Mouse (Mus musculus) layer of hippocampus, postnatal 25 days (tissue): ENCODE measurements around the gene Notch2. TPM values are rescaled to one million over a fixed set of nuclear protein-coding genes. Genes with fewer than 3 reads are reported as not detected.

Experiments
- DNase-seq, 2 experiments: peaks; one replicate each; pipeline ENCODE4 v3.0.0; 2022; ENCODE audit warnings: mixed read lengths in 2 of 2, low spot score in 1 of 2; ENCODE audit errors: extremely low spot score in 1 of 2
- total RNA-seq, 2 experiments: library from RNA; stranded (reverse); gene quantifications; 2 replicates each; pipeline ENCODE4 v1.2.3; 2021

Notch2 gene
- total RNA-seq, 2 experiments from 2014 or later: 20.2 to 24.7 TPM

DNA sequence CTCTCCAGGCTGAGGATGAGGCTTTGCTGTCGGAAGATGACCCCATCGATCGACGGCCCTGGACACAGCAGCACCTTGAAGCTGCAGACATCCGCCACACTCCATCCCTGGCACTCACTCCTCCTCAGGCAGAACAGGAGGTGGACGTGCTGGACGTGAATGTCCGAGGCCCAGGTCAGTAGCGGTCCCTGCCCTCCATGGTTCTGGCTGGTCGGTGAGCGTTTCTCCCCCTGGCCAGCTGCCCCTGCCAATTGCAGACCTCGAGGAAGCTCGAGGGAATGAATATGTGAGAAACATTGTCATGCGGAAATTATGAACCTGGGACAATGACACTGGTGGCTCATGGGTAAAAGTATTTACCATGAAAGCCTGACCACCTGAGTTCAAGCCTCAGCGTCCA lies 128.1 kb downstream of the Notch2 start:
- DNase-seq: no peak

DNA sequence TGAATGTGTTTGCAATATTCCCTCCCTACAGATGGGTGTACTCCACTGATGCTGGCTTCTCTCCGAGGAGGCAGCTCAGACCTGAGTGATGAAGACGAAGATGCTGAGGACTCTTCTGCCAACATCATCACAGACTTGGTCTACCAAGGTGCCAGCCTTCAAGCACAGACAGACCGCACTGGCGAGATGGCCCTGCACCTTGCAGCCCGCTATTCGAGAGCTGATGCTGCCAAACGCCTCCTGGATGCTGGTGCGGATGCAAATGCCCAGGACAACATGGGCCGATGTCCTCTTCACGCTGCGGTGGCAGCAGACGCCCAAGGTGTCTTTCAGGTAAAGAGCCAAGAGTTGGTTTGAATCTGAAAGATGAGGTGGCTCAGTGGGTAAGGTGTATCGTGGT lies 129.5 kb downstream of the Notch2 start:
- DNase-seq: no peak

DNA sequence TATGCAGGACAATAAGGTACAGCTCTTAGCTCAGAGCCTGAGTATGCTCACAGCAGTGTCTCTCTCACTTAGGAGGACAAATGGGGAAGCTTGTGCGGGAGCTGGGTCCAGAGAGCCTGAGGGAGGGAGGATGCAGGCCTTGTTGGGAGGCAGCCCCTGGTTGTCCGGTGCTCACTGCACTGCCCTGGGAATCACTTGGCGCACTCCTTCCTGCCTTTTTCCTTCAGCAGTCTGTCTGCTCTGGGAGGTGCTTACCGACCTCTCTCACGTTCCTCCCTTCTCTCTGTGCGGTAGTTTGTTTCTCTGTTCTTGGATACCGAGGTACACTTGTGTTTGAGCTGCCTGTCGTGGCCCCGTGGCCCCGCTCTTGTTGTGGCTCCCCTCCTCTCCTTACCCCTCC lies 131.9 kb downstream of the Notch2 start:
- no peak for DNase-seq

DNA sequence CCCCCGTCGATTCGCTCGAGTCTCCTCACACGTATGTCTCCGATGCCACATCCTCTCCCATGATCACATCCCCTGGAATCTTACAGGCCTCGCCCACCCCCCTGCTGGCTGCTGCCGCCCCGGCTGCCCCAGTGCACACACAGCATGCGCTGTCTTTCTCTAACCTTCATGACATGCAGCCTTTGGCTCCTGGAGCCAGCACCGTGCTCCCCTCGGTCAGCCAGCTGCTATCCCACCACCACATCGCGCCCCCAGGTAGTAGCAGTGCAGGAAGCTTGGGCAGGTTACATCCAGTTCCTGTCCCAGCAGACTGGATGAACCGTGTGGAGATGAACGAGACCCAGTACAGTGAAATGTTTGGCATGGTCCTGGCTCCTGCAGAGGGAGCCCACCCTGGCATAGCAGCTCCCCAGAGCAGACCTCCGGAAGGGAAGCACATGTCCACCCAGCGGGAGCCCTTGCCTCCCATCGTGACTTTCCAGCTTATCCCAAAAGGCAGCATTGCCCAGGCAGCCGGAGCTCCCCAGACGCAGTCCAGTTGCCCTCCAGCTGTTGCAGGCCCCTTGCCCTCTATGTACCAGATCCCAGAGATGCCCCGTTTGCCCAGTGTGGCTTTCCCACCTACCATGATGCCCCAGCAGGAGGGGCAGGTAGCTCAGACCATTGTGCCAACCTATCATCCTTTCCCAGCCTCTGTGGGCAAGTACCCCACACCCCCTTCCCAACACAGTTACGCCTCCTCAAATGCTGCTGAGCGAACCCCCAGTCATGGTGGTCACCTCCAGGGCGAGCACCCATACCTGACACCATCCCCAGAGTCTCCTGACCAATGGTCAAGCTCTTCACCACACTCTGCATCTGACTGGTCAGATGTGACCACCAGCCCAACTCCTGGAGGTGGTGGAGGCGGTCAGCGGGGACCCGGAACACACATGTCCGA lies 133.4 kb downstream of the Notch2 start:
- no peak for DNase-seq

DNA sequence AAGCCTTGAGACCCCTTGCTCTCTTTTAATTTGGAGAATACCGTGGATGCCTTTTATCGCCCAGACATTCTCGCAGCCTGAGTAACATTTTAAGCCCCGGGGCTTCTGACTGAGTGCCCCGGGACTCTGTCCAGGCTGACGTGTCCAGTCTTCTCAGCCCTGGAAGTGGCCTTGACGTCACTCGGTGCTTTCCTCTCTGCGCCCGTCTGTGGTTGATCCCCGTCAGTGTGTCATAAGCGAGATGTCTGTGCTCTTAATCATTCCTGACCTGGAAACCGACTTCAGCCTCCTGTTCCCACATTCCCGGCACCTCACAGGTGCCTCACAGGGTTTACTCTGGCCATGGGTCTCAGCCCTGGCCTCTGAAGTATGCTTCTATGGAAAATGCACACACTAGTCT lies 134.4 kb downstream of the Notch2 start:
- DNase-seq: no peak

DNA sequence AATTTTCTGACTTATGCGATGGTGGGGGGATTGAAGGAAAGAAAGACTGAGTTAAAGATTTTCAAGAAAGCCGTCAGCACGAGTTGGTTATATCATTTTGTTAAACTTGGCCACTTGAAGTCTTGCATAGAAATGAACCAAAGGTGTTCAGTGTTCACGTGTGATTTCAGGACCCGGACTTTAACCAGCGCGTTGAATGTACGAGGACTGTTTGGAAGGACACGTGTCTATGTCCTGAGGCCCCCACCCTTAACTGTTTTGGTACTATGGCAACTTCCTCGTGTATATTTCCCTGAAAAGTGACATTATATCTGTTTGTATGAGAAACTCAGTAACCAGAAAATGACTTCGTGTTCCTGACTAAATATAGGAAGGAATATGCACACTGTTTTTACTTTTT lies 136.6 kb downstream of the Notch2 start:
- no peak for DNase-seq

DNA sequence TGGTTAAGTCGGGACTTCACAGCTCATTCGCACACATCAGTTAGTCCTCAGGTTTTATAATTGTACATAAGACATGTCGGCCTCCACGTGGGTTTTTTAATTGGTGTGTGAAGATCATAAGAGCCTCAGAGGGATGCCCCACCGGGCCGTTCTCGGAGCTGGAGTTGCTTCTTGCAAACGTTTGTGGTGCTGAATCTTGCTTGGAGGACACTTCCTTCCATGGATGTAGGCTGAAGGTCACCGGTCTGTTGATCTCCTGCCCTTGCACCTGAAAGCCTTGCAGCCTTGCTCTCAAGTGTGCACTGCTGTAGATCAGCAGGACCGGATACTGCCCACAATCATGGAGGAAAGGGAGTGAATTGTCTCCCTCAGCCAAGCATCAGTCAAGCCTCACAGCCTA lies 137.7 kb downstream of the Notch2 start:
- no peak for DNase-seq

DNA sequence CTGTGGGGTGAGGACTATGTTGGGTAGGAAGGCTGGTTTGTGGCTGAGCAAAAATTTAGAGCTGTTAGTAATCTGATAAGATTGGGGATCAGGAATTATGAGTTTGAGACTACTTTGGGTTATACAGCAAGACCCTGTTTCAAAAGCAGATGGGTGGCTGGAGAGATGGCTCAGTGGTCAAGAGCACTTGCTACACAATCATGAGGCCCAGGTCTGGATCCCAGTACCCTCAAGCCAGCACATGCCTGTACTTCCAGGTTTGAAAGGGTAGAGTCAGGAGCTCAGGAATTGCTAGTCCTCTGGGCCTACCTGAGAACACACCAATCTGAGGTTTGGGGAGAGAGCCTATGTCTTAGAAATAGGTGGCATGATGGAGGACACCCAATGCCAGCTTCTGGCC lies 140.1 kb downstream of the Notch2 start:
- no peak for DNase-seq

DNA sequence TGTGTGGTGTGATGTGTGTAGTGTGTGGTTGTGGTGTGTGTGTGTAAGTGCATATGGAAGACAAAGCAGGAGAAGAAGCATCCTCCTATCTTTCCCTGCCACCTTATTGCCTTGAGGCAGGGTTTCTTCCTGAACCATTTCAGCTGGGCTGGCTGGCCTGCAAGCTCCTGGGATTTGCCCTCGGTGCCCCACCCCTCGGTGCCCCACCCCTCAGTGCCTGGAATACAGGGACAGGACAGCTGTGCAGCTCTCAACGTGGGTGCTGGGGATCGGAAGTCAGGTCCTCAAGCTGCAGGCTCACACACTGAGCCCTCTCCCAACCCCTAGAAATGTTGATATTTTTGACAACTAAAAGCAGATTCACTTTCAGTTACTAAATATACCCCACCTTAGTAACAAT lies 142.8 kb downstream of the Notch2 start:
- DNase-seq: no peak

DNA sequence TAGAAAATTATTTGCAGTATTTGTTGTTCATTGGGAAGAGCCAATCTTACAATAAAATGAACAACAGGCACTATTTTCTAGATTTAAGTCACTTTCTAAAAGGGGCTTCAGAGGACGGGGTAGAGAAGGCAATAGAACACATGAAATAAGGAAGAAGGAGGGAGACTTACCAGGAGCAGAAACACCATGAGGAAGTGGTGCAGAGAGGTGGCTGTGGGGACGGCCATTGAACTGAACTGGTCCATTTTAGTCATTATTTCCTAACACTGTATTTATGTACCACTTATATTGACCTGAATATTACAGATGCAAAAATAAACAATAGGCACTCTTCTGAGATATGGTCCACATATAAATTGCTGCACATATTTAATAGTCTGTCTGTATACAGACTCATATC lies 143.7 kb downstream of the Notch2 start:
- no peak for DNase-seq

DNA sequence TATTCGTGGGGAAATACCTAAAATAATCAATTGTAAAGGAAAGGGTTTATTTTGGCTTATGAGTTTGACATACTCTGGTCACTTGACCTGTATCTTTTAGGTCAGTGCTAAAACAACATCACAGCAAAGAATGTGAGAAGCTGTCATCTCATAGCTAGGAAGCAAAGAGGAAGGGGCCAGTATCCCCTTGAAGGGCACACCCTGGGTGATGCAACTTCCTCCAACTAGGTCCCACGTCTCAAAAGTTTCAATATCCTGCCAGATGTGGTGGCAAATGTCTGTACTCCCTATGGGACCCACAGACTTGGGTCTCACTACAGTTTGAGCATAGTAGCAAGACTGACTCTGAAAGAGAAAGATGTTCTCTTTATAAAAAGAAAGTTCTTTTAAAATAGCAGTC lies 144.3 kb downstream of the Notch2 start:
- DNase-seq: no peak

DNA sequence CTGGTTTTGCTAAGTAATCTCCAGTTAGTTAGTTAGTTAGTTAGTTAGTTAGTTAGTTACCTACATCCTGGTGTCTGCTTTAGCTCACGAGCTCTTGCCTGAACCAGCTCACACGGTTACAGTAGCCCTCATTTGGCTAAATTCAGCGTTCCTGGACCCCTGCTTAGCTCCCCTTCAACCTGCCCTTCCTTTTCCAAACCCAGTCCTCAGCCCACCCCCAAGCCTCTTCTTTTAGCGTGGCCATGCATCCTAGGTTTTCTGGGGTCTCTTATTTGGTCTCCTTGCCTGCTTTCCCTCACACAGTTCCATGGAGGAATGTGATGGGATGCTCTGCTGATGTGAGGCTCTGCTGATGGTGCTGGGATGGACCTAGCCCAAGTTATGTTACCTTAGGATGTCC lies 145.3 kb downstream of the Notch2 start:
- DNase-seq: no peak

DNA sequence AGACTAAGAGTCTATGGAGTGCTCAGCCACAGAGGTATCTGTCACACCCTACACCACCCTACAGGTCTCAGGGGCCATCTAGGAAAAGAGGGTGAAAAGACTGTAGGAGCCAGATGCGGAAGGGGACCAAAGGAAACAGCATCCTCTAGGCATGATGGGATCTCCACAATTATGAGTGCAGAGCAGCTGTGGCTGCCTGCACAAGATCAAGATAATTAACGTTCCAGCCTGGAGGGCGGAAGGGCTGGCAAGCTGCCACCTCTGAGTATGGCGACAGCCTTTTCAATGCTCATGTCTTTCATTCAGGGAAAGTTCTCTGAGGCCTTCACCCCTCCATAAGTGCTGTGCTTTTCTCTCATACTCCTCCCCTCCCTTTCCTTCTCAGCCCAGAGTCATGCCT lies 146.0 kb downstream of the Notch2 start:
- no peak for DNase-seq

DNA sequence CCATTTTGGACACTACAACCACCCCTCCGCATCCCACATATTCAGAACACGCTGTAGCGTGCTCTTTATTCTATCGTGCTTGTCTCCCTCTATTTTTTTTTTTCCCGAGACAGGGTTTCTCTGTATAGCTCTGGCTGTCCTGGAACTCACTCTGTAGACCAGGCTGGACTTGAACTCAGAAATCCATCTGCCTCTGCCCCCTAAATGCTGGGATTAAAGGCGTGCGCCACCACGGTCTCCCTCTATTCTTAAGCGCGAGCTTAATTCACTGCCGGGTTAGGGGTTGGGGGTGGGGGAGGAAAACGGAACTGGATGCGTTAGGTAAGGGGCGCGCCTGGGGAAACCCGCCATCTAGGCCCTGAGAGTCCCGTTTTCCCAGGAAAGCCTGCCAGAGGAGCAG lies 147.0 kb downstream of the Notch2 start, which contains the start of gene Adam30:
Gene Adam30 (plus strand): TSS at position 301 of the 400 bp plus-strand sequence.
- DNase-seq: no peak

DNA sequence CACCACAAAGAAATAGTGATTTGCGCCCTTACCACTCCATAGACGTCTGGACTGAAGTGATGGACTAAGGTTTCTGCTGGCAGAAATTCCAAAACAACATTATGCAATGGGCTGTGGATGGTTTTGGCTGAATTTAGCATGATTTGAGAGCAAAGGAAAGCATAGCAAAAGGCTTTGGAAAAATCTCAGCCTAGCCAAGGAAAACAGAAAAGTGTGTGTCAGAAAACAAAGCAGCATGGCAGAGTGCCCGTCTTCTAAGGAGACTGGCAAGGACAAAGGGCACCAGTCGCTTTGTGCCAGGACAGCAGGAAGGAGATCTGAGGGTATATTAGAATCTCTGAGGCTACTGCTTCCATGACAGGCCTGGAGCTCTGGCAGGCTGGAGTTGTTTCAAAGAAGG lies 165.0 kb downstream of the Notch2 start:
- peak in 1 of 2 experiments; percentile 21 for DNase-seq

DNA sequence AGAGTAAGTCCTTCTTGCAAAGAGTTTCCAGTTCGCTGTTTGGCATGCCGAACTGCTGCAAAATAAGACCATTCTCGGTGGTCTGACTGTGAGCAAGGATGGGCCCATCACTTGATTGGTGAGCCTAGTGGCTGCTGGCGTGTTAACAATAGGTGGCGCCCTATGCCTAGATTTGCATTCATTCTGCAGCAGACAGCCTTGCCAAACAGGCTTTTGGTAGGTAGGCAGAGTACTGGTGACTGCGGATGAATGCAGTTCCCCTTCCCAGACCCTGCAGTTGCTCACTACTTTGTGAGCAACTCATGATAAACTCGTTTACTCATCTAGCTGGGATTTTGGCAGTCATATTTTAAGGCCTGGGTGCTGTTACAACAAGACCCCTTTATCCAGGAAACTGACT lies 167.5 kb downstream of the Notch2 start:
- DNase-seq: peak; percentile 21 to 66

DNA sequence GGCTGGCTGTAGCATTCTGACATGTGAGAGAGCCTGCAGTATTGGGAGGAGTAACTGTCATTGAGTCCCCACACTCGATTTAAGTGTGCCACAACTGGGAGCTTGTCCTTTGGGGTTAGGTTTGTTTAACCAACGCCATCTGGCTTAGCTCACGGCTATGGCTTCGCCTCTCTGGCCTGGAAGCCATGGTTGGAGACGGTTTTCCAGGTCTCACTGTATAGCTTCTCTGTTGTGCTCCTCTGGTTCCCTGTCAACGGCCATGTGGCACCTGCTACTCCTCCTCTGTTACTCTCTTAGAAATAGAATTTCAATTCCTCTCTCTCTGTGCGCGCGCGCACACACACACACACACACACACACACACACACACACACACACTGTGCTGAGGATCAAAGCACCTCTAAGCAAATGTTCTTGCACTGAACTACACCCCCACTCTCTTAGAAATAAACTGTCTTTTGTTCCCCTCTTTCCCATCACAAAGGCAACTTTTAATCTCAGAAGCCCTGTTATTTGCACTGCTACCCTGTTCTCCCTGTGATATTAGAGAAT lies 171.9 kb downstream of the Notch2 start:
- no peak for DNase-seq

DNA sequence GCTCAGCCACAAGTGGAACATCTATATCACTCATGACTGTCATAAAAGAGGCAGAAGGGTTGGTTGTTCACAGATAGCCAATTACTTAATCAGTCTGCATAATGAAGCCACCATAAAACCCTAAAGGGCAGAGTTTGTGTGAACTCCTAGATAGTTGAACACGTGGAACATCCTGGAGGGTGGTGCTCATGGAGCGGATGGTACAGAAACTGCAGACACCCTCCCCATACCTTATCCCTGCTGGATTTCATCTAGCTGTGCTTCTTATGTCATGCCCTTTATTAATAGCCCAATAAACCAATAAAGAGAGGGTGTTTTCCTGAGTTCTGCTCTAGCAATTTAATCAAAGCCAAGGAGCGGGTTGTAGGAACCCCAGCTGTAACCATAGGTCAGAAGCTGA lies 174.4 kb downstream of the Notch2 start:
- no peak for DNase-seq

DNA sequence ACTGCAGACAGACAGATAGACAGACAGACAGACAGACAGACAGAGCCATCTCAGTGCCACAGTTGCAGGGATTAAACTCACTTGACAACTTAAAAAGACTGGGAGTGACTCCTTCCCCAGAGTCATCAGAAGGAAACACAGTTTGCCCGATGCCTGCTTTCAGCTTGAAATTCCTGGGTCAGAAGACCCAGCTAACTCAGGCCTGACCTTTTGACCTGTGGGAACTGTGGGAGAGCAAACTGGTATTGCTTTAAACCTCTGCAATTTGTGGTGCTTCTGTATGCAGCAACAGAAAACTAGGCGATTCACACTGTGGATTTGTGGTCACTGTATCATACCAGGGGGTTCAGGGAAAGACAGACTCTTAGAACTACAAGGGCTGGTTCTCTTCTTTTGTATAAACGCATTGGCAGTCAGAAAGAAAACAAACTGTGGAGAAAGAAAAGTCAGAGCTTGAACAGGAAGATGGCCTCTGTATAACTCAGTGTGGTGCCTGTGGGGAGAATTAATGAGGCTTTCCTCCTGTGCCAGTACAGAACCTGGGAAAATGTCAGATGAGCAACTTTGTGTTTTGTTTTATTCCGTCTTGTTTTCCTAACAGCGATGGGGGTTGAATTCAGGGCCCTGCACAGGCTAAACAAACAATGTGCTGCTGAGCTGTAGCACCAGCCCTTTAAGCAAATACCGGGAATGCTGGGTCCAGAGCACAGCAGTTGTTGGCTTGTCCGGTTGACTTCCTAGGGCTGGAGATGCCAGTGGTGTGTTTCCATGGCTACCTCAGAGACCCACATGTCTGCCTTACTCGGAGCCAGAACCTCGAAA lies 184.6 kb downstream of the Notch2 start:
- DNase-seq: no peak

DNA sequence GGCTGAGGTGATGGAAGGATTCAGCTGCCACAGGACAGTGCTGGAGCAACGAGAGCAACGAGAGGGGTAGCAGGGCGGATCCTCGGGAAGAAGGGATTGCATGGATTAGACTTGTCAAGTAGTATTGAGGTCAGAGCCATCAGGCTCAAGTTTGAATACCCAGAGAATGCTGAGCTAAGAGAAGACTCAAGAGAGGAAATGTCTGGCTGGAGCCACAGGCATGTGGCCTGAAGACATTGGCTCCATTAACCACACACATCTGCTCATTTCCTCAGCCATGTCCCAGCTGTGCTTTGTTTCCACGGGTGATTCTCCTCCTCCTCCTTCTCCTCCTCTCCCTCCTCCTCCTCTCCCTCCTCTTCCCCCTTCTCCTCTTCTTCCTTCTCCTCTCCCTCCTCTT lies 186.4 kb downstream of the Notch2 start:
- no peak for DNase-seq
